Mouse (Mus musculus): ENCODE measurements around the gene Mmp9.
A peak's percentile ranks its signal among the peaks of the same experiment; 100 is the strongest.

The Mmp9 gene

GRCm38 (mm10) chr2:164955725-164956124 is 15.1 kb downstream of the Mmp9 start:
- DNase-seq (ENCODE audit: low spot score in 2 of 2), result no peak

- DNase-seq (ENCODE audit: low spot score in 2 of 2), result no peak
These were observed 15.6 kb downstream of the Mmp9 start for GRCm38 (mm10) chr2:164956195-164956594.

- no peak for DNase-seq (ENCODE audit: low spot score in 2 of 2)
These were observed 17.2 kb downstream of the Mmp9 start for GRCm38 (mm10) chr2:164957548-164958315.

DNA sequence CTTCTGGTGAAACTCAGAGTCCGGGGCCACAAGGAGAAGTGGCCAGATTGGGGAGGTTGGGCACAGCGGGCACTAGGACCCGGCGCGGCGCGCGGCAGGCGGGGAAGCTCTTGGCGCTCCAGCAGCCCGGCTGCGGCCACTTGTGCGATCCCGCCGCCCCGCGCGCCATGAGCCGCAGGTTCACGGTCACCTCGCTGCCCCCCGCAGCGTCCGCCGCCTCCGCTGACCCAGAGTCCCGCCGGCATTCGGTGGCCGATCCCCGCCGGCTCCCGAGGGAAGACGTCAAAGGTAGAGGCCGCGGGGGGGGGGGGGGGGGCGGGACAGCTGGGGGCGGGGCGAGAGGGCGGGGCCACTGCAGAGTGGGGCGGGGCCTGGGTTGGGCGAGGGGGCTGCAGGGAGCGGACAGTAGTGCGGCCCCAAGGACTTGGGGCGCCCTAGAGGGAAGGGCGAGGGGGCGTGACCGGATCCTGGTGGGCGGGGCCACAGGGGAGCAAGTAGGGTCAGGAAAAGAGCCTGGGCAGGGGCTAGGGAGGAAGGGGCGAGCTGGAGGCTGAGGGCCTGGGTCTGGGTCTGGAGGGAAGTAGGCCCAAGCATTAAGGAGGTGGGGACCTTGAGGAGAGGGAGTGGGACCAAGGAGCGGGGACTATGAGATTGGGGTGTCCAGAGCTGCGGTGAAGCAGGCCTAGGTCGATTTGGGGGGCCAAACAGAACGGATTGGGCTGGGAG is 20.3 kb downstream of the Mmp9 start, which contains the start of gene Slc12a5:
Gene Slc12a5 (plus strand): TSS at position 87 of the 726 bp plus-strand sequence.
- DNase-seq (ENCODE audit: low spot score in 2 of 2), result peak; percentile 59 to 69

GRCm38 (mm10) chr2:164961506-164962182 is 21.1 kb downstream of the Mmp9 start:
- DNase-seq (ENCODE audit: low spot score in 2 of 2), result peak; percentile 83 to 86

- DNase-seq (ENCODE audit: low spot score in 2 of 2), result no peak
These were observed 21.6 kb downstream of the Mmp9 start for GRCm38 (mm10) chr2:164962183-164962580.

DNA sequence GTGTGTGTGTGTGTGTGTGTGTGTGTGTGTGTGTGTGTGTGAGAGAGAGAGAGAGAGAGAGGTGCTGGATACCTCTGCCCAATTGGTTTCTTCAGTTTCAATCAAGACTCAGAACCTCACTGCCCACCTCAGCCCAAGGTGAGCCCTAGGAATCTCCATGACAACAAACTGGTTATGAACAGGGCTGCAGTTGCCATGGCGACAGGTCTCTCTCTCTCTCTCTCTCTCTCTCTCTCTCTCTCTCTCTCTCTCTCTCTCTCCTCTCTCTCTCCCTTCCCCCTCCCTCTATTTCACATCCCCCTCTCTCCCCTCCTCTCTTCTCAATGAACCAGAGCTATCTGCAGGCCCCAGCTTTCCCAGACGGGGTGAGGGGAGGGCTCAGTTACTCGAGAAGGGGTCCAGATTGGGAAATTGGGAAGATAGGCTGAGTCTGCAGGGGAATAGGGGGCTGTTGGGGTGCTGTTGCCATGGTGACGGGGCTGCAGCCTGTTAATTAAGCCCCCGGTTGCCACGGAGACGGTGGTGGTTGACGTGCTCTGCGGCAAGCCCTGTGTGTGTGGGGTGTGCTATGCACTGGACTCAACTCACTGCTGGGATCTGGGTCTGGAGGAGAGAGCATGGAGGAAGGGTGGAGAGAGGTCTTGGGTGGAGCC is 23.8 kb downstream of the Mmp9 start:
- peak; percentile 57 to 67 for DNase-seq (ENCODE audit: low spot score in 2 of 2)

DNA sequence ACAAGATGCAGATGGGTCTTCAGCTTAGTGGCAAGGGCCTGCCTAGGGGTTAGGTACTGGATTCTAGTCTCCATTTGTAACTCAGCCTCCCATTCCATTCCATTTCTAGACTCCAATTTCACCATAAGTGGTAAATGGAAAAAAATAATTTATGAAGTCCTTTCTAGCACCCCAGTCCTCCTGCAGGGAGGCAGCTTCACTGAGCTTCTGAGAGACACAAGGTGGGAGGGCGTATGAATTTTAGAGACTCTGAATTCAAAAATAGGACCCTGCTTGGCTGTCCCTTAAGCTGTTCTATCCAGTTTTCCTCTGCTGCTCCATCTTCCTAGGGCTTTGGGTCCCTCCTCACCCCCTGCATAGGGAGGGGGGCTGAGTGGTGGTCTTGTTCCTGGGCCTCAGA is 24.4 kb downstream of the Mmp9 start:
- no peak for DNase-seq (ENCODE audit: low spot score in 2 of 2)

DNA sequence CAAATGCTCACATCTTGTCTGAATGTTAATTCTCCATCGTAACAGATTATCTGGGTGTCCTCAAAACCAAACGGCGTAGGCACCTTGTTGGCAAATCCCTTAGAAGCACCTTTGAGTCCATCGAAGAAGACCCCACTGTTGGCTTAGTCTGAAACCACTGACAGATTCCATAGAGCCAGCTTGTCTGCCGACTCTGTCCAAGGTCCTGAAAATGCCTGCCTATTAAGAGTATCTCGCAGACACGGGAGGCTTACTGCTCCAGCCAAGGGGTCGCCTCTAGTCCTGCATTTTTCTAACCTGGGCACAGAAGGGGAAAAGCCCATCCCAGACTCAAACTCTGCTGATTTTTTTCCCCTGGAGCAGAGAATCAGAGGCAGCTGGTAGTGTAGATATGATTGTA is 25.8 kb downstream of the Mmp9 start:
- no peak for DNase-seq (ENCODE audit: low spot score in 2 of 2)

DNA sequence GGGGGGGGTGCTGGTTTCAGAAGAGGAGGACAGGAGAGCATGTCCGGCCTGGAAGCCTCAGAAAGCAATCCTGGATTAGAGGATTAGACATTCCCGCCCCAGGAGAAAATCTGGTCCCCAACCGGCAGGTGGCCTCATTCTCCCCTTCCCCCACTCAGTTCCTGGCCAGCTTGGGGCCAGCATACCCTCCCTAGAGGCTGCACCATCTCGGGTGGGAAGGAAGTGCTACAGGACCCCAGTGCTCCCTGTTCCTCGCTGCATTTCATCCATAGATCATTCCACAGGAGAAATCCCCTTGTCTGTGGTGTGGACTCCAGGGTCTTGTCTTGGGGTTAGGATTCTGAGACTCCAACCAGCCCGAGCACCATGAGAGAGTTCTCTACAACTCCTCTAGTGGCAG is 26.6 kb downstream of the Mmp9 start:
- DNase-seq (ENCODE audit: low spot score in 2 of 2), result peak in 1 of 2 experiments; percentile 48

DNA sequence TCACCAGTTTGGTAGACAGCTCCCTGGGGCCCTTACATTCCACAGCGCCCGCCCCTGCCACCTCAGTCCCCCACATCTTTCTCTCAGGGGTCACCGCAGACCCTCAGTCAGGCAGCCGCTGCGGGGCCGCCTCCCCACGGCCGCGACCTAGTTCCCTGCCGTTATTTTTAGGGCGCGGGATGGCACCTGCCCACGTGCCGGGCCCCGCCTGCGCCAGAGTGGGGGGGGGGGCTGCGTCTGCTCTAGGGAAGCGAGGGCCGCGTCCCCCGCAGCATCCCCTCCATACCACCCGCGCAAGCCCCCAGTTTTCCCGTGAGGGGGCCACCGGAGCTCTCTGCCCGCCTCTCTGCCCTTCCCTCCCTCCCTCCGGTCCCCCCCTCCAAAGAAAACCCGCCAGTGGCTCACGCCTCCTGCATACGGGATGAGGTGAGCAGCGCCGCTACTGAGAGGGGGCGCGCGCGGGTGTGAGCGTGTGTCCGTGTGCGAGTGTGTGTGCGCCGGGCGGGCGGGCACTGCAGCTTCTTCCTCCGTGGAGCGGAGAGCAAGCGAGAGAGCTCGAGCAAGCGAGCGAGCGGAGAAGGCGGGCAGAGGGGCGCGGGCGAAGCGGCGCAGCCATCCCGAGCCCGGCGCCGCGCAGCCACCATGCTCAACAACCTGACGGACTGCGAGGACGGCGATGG is 27.3 kb downstream of the Mmp9 start:
- DNase-seq (ENCODE audit: low spot score in 2 of 2), result peak; percentile 72 to 82

DNA sequence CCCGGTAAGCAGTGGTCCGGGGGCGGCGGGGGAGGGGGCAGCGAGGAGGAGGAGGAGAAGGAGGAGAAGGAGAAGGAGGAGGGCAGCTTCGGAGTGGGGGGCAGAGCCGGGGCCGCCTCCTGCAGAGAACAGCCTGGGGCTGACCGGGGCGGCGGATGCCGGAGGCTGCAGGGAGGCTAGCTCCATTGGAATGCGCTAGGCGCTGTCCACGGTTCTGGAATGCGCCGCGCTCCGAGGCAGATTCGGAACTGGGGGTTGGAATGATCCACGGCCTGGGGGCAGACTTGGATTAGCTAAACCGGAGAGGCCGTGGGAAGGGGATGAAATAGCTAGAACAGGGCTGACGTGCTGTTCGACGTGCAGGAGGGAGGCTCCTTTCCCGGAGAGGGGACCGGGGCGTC is 27.9 kb downstream of the Mmp9 start:
- DNase-seq (ENCODE audit: low spot score in 2 of 2), result peak in 1 of 2 experiments; percentile 59

DNA sequence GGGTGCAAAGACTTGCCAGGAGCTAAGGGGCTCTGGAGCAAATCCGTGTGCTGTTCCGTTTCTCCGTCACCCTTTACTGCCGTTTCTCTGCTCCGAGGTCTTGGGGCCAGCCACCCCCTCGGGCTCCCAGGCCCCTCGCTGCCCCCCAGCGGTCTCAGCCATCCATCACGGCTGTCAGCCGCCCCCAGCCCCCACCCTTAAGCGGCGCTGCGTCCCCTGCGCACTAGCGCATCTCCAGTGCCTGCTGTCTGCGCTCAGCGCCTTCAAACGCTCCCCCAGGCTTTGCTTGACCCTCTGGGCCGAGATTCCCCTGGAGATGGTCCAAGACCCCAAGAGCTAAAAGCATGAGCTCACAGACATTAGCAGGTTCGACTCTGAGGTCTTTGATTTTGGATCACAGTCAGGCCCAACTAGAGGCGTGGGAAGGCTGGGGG is 28.8 kb downstream of the Mmp9 start:
- peak in 1 of 2 experiments; percentile 59 for DNase-seq (ENCODE audit: low spot score in 2 of 2)

DNA sequence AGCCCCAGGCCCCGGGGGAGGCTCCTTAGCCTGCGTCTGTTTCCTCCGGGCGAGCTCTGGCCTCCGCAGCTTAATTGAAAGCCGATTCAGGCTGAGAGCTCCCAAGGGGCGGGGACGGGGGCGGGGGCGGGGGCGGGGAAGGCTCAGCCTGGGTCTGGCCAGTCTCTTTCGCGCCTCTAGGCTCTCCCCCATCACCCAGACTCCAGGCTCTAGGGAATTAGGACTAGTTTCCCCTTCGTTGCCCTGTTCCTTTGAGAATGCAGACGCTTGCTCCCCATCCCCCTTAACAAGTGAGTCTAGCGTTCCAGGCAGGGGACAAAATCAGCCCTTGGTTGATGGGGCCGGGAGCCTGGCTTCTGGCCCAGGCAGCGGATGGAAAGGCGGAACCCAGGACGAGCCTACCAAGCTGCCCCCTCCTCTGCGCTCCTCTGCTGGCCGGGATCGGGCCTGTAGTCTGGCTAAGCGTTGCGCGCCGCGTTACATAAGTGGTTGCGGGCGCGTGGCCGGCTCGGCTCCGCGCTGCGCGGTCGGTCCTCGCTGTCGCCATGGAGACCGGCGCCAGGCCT is 30.1 kb downstream of the Mmp9 start:
- peak; percentile 73 to 79 for DNase-seq (ENCODE audit: low spot score in 2 of 2)

DNA sequence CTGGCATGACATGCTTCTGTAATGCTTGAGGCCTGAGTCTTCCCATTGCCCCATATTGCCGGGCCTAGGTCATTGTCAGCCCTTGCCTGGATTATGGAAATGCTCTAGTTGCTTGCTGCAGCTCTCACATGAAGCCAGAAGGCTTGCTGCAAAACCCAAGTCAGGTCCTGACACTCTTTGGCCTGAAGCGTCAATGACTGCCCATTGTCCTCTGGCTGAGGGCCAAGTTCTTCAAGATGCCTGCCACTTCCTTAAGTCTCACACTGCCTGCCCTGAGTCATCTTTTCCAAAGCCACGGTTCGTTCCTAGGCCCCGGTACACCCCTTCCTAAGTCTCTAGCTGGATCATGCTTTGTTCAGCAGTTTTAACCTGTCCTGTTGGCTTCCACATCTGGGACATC is 32.1 kb downstream of the Mmp9 start:
- no peak for DNase-seq (ENCODE audit: low spot score in 2 of 2)

DNA sequence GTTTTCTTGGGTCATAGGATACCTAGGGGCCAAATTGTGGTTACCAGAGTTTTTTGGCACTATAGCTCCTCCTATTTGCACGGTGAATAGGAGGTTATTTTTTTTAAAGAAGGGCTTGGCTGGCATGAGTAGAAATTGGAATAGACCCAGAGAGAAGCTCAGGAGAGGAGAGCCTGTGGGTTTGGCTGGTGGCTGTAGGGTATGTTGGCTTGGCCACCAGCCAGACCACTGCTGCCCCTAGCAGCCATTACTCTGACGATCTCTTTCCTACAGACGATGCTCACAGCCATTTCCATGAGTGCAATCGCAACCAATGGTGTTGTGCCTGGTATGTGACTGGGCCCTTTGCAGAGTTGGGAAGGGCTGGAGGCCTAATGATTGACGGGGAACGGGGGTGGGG is 35.0 kb downstream of the Mmp9 start:
- DNase-seq (ENCODE audit: low spot score in 2 of 2), result no peak

DNA sequence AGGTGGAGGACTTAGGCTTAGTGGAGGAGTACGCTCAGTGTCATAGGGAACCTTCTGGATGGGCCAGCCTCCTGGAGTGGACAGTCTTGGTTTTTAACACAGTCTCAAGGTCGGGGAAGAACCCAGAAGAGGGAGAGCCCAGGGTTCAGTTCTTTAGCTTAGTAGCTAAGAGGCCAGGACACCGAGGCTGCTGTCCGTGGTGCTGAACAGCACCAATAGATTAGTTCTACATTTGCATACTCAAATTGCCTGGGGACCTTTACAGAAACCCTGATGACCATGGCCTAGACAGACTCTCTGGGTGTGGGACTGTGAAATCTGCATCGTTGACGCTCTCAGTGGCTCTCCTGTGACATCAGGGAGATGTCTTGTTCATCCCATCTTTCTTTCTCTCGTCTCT is 39.2 kb downstream of the Mmp9 start:
- DNase-seq (ENCODE audit: low spot score in 2 of 2), result no peak

- no peak for DNase-seq (ENCODE audit: low spot score in 2 of 2)
These were observed 45.4 kb downstream of the Mmp9 start for GRCm38 (mm10) chr2:164985962-164986361.

DNA sequence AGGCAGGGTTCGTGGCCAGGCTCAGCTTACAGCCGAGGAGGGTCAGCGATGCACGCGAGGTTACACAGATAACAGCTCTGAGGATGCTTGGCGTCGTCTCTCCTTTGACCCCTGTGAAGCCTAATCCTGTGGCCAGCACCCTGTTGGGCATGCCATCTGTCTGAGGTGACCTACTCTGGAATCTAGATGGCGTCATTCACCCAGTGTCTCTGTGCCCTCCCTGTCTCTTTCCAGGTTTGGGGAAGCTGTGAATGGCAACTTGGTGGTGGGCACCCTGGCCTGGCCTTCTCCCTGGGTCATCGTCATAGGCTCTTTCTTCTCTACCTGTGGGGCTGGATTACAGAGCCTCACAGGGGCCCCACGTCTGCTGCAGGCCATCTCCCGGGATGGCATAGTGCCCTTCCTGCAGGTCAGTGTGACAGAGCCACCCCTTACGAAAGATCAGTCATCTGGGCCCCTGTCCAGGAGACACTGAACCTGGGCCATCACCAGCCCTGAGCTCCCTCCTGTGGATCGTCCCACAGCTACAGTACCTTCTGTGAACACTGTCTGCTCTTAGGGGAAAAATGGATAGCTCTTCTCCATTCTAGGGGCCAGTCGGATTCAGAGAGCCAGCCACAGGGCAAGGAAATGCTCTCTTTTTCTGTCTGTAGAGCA is 45.9 kb downstream of the Mmp9 start:
- DNase-seq (ENCODE audit: low spot score in 2 of 2), result no peak

DNA sequence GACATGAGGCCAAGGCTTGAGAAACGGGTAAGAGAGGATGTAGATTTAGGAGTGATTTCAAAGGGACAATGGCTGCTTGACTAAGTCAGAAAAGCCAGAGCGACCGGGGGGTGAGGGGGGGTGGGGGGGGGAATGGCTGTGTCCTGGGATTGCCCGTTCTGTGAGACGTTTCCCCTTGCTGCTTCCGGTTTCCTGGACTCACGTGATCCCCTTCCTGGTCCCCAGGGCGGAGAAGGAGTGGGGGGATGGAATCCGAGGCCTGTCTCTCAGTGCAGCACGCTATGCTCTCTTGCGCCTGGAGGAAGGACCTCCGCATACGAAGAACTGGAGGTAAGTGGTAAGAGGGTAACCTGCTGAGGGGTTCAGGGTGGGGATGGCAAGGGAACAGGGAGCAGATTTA is 48.2 kb downstream of the Mmp9 start:
- no peak for DNase-seq (ENCODE audit: low spot score in 2 of 2)

DNA sequence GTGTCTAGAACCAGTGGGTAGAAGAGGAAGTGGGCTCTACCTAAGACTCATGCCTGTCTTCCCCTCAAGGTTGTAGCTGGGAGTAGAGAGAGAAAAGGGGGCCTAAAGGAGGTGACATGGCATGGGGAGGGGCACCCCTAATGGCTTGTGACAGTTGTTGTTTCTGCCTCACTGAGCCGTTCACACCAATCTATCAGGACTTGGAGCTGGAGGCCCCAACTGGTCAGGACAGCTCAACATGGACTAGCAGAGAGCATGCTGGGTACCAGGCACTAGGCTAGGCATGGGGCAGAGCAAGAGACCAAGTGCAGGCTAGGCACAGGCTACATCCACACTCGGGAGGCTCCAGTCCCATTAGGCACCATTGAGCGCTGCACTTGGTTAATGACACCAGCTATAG is 50.5 kb downstream of the Mmp9 start:
- DNase-seq (ENCODE audit: low spot score in 2 of 2), result no peak
